Mouse (Mus musculus): ENCODE measurements around the gene Orai2. TPM values are rescaled to one million over a fixed set of nuclear protein-coding genes. Genes with fewer than 3 reads are reported as not detected.

Orai2 gene
- total RNA-seq (2023) = 88.5 and 135 TPM in 2 replicates

DNA sequence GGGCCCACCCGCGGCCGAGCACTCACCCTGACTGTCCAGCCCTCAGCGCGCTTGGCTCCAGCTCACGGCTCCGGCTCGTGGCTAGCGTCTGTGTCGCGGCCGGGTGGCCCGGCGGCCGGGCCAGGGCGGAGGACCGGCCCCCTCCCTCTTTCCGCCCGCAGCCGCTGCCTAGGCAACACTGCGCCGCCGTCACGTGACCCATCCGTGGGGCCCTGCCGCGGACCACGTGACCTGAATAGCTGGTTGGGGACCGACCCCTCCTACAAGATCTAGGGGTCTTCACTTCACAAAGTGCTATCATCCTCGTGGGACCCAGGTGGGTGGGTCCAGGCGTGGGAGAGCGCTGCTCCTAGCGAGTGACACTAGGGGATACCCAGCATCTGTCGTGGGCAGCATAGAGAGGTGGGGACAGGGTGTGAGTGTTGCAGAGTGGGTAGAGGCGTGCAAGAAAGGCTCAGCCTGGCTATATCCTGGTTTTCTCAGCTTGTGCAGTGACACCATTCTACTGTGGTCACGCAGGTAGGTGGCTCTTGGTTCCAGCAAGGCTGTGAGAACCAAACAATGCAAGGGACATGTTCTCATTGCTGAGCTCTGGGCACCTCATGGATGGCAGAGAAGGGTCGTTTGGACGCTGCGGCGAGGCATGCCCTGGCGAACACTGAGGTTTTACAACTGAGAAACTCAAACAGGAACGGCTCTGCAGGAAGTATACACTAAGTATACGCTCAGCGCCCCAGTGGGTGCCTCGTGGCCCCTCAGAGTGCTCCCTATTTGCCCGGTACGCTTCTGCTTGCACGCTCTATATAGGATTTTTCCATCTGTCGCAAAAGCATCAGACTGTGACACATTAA is at the start of gene Orai2:
TSS of gene Orai2 (minus strand) at position 202 of the 851 bp plus-strand sequence.

DNA sequence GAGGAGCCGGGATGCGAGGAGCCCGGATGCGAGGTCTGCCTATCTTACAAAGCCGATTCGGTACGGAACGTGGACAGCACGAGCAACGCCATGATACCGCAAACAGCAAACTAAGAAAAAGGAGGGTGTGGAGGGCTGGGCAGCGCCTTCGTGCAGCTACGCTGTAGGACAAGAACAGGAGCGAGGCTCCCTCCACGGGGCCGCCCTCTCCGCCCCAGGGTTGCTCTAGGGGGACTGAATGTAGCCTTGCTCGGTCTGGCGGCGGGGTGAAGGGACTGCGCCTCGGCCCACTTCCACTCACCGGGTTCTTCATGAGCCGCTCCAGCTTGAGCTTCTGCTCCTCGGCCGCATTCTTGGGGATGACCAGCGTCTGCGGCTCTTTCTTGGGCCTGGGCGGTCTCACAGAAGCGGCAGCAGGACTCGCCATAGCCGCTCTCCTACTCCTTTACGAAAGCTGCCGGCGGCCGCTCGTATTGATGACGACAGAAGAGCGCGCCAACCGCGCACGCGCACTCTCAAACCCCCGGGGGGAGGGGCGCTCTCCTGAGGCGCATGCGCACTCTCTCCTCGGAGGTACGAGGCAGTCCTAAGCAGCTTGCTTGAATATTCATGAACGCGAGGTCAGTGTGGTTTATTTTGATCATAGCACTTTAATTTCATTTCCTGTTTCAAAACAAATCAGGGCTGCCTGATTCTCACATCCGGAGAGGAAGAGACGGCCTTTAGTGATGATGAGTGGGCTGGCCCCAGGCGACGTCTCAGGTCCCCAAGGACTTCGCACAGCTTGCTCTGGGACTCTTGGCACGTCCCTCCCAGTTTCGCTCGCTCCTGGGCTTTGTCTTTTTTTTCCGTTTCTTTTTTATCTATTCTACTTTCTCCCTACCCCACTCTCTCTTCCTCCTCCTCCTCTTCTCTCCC is 28.2 kb upstream of the Orai2 start, which contains the start of gene Prkrip1:
TSS of gene Prkrip1 (minus strand) at position 490 of the 918 bp plus-strand sequence.

DNA sequence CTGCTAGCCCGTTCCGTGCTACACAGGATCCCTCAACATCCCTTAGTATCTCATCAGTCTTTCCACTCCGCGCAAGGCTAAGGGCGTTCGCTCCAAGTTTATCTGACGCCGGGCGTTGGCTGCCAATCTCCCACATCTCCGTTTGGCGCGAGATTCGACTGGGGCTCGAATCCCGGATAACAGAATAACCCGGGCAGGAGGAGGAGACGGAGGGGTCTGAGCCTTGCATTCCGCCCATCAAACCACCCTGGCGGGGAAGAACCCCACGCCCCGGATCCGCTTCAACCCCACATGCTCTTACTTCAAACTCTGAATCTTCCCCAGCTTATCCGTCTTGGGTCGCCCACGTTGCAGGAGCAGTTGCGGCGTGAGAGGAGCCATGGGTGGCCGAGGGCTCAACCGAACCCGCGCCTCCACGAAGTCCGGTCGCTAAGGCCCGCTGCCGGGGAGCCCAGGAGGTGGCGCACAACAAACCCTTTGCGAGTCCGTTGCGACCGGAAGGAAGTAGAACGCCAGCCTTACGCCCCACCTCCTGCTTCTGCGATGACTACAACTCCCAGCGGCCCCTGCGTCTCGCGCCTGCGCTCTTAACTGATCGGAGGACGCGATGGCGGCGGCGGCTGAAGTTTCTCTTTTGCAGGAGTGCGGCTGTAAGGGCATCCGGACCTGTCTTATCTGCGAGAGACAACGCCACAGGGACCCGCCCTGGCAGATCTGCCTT is 34.8 kb downstream of the Orai2 start, which contains the start of the genes Lrwd1 and Alkbh4:
TSS of gene Lrwd1 (minus strand) at position 504 of the 721 bp plus-strand sequence.
TSS of gene Alkbh4 (plus strand) at position 576 of the 721 bp plus-strand sequence.

GRCm38 (mm10) chr5:136115891-136116783 is 54.4 kb downstream of the Orai2 start, which contains the start of gene Polr2j:
Polr2j (plus strand) TSS chr5:136116631.

Other genes with a start within 250 kb of the Orai2 start
- 96.6 and 115 TPM in 2 replicates for gene Ywhag, start 236.1 kb downstream of the Orai2 start, total RNA-seq (2023)
- gene Ssc4d, start 196.2 kb downstream of the Orai2 start, total RNA-seq (2023) = 3.9 and 6.1 TPM in 2 replicates
- gene Zp3, start 190.6 kb downstream of the Orai2 start, total RNA-seq (2023) = not detected in 2 replicates
- 17.0 and 21.8 TPM in 2 replicates for gene Dtx2, start 175.9 kb downstream of the Orai2 start, total RNA-seq (2023)
- gene Upk3b, start 132.2 kb downstream of the Orai2 start, total RNA-seq (2023) = not detected in 2 replicates
- gene Upk3bl, start 116.2 kb downstream of the Orai2 start, total RNA-seq (2023) = not detected in 2 replicates
- gene Rasa4, start 86.8 kb downstream of the Orai2 start, total RNA-seq (2023) = 24.2 and 32.9 TPM in 2 replicates
- gene Polr2j, start 54.1 kb downstream of the Orai2 start, total RNA-seq (2023) = 29.7 and 62.1 TPM in 2 replicates
- 30.1 and 40.0 TPM in 2 replicates for gene Lrwd1, start 34.6 kb downstream of the Orai2 start, total RNA-seq (2023)
- gene Alkbh4, start 34.6 kb downstream of the Orai2 start, total RNA-seq (2023) = 15.3 and 19.9 TPM in 2 replicates
- 23.3 and 30.0 TPM in 2 replicates for gene Prkrip1, start 28.2 kb upstream of the Orai2 start, total RNA-seq (2023)
- 28.6 and 49.5 TPM in 2 replicates for gene Sh2b2, start 75.8 kb upstream of the Orai2 start, total RNA-seq (2023)